Mouse (Mus musculus) monocyte, adult 5-6 weeks (primary cell): Measurements from ENCODE around the gene Dytn. TPM values are rescaled to one million over a fixed set of nuclear protein-coding genes. Genes with fewer than 3 reads are reported as not detected.
"Not testable (repeated sequence)": the region's sequence is repeated elsewhere in the genome, so short reads cannot be mapped to it uniquely, and the experiment has no call there.

Experiments
- ATAC-seq: fragments of 153-309, 156-312 bp; replicated peaks from 2 replicates; pipeline ENCODE4 v1.8.0; 2017; ENCODE audit warnings: mild to moderate bottlenecking; ENCODE audit not compliant: low TSS enrichment, insufficient number of reproducible peaks, severe bottlenecking, poor library complexity, low FRiP score
- total RNA-seq: library from RNA; stranded (forward); fragments of 200-1000, 200-491, 200-594 nt; gene quantifications from 3 replicates; pipeline ENCODE4 v1.2.3, GENCODE M21; 2017

Gene Dytn
- total RNA-seq, result not detected in 3 replicates

DNA sequence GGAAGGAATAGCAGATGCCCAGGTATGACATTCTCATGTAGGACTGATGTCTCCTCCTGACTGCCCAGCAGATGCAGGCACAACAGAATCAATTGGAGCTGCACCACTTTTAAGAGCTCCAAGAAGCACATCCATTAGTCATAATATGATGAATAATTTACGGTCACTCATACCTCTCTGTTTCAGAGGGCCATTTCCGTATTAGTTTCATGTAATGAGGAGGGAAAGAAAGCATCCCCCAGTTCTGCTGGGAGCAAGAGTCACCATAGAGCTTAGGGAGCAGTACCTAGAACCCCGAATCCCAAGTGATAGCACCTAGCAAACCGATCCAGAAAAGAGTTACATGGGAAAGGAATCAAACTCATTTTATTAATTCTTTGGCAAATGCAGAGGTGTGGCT, at the start of gene Dytn:
Gene Dytn, minus strand, starts transcription at position 101 of the 400 bp plus-strand sequence.
- no peak for ATAC-seq

DNA sequence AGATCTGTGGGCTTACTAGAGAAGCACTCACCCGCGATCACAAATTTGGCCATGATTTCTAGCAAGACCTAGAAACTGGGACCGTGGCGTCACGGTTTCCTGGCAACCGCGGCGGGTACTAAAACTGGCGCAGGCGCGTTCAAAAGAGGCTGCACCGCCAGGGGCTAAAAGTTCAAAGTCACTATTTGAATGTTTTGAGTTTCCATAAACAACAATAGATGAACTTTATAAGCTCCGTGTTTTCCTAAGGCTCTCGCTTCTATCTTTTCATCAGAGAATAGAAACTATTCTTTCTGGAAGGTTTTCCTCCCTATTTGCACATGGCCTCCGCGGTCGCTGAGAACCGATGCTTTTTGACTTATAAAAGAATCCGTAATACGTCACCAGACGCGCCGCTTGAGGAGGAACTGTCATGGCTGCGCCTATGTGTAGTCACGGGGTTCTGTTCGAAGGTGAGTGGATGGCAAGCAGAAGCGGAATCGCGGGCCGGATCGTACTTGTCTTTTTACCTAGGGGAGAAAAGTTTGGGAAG, 43.6 kb upstream of the Dytn start, which contains the start of the genes Mdh1b and Fastkd2:
Gene Mdh1b, minus strand, starts transcription at position 79 of the 532 bp plus-strand sequence.
Gene Fastkd2, plus strand, starts transcription at position 375 of the 532 bp plus-strand sequence.
- peak; percentile 99 for ATAC-seq

DNA sequence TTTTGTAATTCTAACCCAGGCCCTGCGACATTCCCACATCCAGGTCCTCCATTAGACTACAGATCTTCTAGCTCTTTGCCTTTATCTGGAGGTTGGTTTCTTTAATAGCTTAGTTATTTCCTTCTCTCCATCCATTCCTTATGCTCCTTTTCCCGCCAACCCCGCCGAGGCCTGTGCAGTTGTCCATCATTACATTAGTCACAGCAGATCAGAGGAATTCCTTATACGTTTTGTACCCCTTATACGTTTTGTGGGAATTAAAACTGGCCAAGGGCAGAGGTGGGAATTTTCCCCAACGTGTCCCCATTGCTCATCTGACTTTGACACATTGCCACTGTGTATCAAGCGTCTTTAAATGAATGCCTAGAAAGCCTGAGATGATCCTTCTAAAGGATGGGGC, 43.1 kb upstream of the Dytn start:
- ATAC-seq, result no peak

DNA sequence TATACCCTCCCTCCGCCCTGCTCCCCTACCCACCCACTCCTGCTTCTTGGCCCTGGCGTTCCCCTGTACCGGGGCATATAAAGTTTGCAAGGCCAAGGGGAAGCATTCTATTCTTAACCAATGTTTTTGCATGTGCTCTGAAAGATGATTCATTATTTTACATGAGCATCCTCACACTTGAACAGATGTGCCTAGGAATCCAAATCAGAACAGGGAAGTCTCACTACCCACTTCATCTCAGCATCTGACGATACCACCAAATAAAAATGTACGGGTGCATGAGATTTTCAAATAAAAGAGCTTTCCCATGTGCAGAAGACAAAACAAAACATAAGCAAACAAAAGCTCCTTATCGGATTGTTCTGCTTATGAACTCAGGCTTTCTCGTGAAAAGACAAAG, 33.4 kb upstream of the Dytn start:
- ATAC-seq, result no peak

DNA sequence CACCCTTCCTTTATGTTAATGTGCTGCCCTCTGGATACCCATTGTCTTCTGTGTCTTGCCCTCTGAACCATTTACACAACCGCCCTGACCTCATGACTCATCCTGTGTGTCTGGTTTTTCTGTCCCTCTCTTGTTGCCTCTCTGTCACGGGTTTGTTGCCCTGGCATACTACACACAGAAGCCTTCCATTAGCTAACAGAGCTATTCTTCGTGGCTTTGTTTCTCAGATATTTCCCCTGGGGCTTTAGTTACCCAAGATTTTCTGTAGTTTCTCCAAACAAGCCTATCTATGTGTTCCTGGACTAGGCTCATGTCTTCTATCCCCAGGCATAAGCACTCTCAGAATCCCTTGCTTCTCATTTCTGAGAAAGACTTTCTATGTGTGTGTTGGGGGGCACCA, 22.1 kb upstream of the Dytn start:
- no peak for ATAC-seq

DNA sequence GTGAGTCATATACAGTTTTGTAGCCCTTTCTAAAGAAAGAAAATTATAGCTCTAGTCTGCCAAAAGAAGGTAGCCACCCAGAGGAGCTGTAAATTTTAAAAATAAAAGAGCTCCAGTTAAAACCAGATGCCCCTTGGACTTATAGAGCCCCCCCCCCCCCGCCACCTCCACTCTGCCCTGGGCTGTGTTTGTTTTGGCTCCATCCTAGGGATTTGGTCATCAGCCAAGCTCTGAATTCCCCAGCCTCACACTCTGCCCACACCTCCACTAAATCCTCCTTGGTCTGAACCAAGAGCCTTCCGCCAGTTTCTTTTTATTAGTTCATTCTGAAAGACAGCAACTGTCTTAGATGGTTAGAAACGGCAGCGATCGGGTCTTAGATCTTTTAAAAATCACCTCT, 19.0 kb upstream of the Dytn start:
- ATAC-seq, result no peak

DNA sequence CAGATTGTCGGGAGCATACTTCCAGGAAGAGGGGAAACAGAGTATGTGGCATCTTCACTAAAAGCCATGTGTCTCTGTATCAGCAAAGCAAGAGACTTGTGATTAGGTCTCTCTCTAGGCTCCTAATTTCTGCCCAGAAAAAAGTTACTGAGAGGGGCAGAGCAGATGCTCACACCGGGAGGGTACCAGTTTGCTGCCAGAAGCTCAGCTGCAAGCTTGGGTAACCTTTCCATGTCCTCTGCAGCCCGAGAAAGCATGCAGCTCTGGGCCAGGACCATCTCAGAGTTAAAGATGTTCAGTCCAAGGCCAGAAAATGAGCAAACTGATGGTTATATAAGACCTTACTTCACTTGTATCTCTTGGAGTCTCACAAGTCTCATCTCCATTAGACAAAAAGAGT, 10.1 kb upstream of the Dytn start:
- no peak for ATAC-seq

DNA sequence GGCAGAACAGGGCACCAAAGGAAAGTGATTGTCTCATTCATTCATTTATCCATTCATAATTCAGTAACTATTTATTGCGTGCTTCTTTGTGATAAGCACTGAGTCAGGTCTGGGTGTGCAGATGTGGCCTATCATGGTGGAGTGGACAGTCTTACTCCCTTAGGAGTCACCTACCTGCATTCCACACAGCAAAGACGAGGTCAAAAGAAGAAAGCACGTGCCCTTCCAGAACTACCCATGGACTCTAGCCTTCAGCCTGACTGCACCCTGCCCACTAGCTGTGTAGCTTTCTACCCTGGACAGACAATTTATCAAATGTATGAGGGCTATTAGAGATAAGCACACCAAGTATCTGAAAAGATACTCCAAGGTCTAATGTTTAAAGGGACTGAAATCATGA, 10.8 kb downstream of the Dytn start:
- ATAC-seq, result no peak

DNA sequence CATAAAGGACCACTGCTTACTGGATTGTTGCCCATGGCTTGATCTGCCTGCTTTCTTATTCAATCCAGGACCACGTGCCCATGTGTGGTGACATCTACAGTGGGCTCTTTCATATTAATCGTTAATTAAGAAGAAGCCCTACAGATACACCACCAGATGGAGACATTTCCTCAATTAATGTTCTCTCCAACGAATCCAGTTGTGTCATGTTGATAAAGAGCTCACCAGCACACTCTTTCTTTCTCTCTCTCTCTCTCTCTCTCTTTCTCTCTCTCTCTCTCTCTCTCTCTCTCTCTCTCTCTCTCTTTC, 17.9 kb downstream of the Dytn start:
- ATAC-seq, result no peak

DNA sequence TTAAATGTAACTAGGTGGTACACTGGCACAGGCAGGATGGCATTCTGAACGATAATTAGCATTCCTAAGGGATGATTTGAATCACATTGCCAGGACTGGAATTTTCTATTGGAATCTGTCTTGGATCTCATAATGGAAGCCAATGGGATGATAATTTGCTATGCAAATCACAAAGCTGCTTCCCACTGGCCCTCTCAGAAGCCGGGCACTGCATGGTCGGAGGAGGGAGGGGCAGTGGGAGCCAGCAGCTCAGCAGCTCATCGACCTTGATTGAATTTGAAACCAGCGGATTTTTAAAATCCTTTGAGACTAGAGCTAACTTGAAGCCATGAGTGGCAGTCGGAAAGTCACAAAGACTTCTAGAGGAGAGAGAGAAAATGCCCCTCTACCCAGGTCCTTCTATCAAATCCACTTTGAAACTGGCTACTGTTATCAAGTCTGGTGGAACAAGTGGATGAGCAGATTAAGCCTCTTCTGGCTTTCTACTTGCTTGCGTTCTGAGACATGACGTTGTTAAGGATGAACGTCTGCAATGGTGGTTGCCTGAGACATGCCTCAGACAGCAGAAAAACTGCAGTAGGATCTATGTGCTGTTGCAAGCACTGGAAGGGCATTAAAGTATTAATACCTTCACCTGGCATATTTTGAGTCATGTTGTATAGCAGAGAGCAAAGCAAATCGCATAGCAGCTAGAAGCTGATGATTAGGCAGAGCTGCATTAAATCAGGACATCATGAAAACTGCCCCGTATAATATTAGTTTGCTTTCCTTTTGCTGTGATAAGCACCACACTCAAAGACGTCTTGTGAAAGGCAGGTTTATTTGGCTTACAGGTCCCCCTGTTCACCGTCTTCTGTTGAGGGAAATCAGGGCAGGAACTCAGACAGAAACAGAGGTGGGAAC, 18.5 kb downstream of the Dytn start:
- ATAC-seq, result no peak

DNA sequence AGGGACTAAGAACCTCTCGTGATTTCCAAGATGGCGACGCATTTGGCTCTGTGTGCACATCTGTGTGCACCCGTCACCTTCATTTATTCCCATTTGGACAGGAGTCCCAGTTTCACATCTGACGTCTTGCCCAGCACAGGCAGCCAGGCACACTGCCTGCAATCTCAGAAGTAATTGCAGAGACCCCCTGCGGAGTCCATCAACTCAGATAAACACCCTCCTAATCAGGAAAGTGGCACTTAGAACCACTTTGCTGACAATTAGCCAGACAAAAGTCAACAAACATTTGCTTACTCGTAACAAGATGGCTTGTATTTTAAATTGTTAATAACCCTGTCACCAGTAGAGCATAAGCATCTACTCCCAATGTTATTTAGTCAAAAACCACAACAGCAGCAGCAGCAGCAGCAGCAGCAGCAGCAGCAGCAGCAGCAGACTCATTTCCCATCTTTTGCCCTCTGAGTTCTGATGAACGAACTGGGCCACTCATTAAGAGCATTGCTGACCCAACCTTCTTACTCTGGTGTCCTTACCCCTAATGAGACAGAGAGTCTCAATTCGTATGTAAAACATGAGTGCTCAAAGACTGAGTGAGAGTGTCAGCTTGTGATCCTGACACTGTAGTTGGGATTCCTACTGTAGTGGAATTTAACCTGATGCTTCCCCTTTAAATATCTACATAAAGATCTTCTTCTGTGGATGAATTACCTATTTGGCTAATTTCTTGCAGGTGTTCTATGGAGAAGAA, 19.4 kb downstream of the Dytn start:
- ATAC-seq, result no peak

DNA sequence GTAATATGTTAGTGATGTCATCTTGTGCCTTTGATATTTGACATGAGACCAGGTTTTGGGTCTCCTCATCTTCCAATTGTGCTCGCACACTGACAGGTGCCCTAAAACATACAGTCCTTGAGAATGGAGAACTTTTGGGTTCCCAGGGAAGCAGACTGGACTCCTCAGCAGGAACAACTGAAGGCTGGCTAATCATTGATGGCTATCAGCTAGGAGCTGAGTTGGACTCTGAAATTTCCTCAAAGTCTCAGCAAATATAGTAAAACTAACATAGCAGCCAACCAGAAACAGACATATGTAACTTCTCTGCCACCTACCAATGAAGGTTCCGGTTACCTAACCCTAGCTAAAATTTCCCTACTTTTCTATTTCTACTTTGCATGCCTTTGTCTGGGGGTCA, 20.6 kb downstream of the Dytn start:
- ATAC-seq, result no peak

DNA sequence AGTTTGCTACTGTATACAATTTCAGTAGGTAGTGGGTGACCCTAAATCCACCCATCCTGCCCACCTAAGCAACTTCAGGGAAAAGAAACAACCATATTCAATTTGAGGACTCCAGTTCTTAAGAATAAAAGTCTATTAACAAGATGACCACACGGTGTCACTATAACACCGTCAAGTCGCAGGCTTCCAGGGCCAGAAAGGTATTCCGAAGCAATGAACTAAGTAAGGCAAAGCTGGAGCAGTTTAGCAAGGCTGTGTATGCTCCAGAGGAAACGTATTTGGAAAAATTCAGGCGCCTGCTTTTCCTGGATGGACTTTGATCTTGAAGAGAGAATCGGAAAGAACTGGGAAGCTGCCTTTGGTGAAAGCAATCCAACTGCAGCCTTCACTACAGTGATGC, 27.1 kb downstream of the Dytn start:
- 0 out of 2 replicates have a peak, but pooled peaks have one; percentile 50 for ATAC-seq

DNA sequence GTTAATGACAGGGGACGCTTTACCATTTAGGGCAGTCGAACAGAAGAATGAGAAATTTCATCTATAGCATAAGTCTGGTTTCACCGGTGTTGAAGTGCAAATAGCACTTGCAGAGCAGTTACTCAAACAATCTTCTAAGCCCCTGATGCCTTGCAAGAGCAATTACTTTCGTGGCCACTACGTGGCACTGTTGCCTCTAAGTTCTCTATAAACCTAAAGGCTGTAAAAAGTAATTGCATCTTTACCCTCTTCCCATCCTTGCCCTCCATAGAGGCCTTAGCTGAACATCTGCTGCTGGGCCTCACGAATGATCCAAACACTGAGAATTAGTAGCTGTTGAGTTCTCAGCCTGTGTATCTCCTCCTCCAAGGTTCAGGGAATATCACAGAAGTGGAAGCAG, 28.7 kb downstream of the Dytn start:
- peak; percentile 50; the same call in 1 of the 2 replicates for ATAC-seq

DNA sequence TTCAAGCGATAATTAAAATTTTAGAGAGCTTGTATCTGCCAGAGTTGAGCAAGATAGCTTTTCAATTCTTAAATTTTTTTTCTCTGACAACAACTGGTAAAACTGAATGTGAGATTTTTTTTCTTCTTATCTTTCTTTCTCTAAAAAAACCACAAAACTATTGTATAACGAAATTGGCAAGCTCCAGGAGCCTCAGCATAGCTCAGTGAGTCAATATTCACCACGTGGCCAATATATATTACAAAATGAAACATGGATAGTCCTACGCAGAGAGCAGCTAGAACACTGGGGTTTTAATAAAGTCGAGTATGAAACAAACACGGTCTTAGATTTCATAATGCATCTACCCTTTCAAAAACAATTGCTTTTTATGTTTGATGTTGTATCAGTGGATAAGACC, 46.8 kb downstream of the Dytn start:
- ATAC-seq, result no peak

DNA sequence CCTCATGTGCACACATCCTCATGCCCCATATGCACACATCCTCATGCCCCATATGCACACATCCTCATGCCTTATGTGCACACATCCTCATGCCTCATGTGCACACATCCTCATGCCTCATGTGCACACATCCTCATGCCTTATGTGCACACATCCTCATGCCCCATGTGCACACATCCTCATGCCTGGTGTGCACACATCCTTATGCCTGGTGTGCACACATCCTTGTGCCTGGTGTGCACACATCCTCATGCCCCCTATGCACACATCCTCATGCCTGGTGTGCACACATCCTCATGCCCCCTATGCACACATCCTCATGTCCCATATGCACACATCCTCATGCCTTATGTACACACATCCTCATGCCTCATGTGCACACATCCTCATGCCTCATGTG, 56.3 kb downstream of the Dytn start:
- ATAC-seq, result not testable (repeated sequence)

DNA sequence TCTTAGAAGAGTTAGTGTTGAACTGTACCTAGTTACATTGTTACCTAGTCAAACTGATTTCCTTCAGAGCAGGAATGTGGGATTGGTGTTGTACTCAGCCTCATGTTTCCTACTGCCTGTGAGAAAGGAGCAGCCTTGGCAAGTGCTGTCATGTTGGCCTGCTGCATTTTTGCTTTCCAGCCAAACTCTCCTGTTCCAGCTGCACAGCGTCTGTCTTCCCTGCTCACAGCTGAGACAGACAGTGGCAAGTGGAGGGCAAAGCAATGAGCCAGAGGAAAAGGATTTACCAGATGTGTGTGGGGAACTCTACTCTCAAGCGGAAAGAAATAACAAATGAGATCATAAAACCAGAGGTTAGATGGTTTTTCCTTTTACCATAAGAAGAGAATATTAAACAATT, 58.5 kb downstream of the Dytn start:
- no peak for ATAC-seq

DNA sequence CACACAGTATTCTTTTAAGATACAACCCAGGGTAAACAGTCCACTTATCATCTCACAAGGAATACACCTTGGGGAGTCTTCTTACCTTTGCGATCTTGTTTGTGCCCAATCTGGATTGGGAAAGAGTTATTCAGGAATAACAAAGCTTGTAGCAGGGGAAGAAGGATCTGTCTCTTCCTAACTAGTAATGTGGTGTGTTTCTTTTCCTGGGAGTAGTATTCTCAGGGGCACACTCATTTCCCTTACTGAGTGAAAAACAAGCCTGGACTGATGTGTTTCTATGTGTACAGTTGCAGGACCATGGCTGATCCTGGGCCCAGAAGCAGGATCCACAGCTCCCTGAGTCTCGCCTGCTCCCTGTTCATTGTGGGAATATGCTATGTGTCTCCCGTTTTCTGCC, 71.1 kb downstream of the Dytn start, which contains the start of gene Gm39653:
Gene Gm39653, plus strand, starts transcription at position 301 of the 400 bp plus-strand sequence.
- no peak for ATAC-seq

DNA sequence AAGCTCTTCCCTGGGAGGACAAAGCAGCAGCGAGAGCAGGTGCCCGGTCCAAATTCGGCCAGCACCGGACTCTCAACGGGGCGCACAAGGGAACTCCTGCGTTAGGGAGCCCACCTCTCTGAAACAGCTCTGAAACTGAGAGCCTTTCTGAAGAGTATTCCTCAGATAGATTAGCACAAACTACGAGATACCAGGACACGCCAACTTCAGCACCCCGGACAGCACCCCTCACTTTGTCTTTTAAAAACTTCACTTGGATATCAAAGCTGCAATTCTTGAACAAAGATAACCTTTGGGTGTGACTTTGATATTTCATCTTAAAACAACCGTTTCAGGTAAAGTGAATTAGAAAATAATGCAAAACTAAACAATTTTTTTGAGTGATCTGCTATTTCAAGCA, 72.1 kb downstream of the Dytn start:
- no peak for ATAC-seq

DNA sequence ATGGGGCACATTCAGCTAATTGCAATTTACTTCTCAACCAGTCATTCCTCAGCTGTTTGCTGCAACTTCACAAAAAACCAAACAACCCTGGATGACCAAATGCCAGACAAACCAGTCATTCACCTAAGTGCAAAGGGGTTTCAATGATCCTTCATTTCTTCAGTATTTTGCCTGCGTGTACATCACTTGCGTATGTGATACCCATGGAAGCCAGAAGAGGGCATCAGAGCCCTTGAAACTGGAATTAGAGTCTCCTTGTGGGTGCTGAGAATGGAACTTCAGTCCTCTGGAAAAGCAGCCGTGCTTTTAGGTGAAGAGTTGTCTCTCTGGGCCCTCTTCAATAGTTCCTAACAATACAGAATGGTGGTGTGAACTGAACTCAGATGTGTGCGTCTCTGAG, 77.1 kb downstream of the Dytn start:
- no peak for ATAC-seq
